Mouse (Mus musculus): ENCODE data around the gene Fopnl.

Fopnl gene

DNA sequence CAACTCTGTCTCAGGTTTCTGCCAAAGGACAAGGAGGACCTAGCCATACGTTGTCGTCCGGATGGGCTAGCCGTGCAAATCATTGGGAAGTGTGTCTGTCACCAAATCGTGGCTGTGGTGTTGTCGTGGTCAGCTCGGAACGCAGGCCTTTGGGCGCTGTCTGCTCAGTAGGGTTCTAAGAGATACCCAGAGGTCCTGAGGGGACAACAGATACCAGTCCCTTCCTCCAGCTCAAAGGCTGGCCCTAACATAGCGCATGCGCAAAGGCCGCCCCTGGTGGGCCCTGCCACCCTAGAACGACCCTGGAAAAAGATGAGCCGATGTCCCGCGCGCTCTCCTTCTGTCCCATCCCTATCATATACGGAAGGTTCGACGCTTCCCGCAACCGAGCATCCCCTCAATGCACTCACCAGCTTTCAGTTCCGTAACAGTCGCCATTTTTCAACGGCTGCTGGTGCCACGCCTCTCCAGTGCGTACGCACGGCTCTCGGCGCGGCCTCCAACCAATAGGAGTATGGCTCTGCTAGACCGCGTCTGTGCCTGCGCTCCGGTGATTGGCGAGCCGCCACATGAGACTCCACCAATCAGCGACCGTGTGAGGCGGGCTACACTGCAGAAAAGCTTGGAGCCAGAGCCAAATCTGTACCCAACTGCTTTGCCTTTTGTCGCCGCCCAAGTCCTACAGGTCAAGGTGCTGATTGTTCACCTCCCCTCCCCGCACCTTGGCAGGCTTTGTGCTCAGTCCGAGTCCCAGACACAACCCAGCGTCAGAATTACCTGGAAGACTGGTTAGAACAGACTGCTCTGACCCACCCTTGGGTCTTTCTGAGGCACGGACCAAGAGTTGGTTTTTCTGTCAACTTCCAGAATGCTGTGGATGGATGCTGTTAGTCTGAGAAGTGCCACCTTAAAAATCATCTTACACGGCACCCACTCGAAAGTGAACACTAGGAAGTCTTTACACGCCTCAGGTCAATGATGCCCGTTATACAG, at the start of gene Fopnl:
Fopnl (minus strand) TSS at position 522 of the 993 bp plus-strand sequence.
- DNase-seq = peak; percentile 90 to 93

DNA sequence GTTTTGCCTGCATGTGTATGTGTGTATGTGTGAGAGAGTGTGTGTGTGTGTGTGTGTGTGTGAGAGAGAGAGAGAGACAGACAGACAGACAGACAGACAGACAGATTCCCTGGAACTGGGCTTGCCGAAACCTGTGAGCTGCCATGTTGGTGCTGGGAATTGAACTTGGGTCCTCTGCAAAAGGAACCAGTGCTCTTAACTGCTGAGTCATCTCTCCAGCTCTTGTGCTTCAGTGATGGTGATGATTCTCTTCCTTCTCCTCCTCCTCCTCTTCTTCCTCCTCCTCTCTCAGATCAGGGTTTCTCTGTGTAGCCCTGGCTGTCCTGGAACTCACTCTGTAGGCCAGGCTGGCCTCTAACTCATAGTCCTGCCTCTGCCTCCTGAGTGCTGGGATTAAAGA, 48.8 kb upstream of the Fopnl start:
- DNase-seq = no peak

DNA sequence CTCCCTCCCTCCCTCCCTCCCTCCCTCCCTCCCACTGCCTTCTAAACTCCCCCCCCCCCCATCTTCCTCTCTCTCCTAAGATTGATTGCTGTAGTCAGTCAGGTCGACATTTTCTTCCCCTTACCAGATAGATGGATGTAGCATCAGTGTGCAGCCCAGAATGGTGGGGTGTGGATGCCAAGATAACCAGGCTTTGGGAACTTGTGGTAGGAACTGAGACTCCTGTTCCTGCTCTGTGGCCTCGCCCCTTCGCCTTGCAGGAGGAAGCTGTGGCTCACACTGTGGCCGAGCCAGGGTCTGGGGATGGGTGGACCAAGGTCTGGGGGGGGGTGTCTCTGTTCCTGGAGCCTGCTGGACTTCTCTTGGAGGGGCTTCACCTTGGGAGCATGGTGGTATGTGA, 48.3 kb upstream of the Fopnl start:
- no peak for DNase-seq

DNA sequence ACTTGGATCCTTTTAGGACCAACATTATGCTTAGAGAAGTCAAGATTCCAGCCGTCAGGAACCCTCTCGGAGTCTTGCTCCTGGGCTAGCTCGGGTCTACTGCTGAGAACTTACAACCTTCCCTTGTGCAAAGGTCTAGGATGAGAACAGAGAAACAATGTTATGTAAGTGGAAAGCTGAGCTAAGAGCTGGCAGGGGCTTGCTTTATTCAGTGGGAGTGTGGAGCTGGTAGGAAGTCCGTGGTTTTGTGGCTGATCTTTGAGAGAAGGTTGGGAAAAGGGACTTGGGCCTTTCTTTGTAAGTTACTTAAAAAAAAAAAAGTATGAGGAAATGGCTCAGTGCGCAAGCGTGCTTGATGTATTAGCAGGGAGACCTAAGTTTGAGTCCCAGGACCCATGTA, 46.9 kb upstream of the Fopnl start:
- DNase-seq = no peak

DNA sequence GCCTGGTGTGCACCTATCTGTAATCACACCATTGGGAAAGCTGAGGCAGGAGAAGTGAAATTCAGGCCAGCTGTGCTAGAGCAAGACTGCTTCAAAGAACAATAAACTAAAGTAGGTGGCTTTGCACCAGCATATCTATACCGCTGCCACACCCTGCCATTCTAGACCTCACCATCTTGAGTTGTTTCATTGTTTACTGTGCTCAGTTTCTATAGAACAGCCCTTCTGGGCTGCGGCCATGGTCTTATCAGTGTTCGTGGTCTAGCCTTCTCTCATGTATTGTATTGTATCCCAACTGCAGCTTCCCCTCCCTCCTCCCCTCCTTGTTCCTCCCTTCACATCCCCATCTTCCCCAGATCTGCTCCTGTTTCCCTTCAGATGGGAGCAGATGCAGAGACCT, 46.3 kb upstream of the Fopnl start:
- no peak for DNase-seq

DNA sequence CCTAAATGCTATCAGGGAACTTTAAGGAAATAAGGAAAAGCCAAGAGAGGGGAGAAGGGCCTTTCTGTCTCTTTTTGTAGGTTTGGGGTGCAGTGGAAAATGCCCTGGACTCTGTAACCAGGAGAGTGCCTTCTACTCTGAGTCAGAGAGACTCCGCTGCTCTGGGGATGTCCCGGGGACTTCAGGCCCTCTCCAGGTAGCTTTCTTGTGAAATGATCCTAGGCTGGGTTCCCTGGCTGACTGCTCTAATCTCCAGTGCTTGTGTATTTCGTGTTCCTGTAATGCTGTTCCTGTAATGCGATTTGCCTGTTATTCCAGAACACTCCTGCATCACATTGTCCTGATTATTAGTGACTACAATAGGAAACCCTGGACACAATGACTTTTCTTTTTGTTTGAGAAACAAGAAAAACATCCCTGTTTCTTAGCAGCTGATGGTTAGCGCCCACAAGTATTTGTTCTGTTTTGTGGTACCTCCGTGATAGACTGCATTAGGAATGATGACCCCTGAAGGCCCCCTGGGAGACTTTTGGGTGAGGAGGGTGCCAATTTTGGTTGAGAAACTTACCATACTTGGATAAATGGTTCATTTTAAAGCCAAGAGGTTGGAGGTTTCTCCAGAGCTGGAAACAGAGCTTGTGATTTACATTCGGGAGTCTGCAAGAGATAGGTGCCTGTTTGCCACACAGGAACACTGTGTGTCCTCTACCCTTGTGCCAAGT, 45.1 kb upstream of the Fopnl start:
- peak in 1 of 2 experiments; percentile 42 for DNase-seq

DNA sequence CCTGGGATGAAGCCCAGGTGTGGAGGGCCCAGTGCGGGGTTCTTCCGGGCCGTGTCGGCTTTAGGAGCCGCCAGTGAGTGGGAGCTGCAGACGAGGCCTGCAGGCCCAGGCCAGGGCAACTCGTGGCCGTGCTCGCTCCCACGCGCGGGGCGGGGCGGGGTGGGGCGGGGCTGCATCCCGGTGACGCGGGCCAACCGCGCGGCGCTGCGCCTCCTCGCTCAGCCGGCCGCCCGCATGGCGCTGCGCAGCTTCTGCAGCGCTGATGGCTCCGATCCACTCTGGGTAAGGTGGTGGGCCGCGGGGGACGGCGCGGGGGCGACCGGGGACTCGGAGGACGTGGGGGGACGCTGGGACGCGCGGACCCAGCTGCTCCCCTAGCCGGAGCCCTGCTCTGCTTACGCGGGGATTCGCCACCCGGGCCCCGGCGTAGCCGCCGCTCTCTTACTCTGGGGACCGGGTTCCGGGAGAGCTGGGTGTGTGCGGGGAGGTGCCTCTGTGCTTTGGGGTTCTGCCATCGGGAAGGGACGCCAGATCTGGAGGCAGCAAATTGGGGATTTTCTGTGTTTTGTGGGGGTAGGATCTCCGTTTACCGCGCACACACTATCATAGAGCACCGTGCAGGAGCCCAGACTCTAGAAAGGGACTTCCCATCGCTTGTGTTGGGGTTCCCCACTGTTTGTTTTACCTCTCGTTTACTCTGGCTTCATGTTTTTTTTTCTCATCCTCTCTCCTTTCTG, 44.3 kb upstream of the Fopnl start, which contains the start of gene Abcc1:
Abcc1 (plus strand) TSS at position 197 of the 737 bp plus-strand sequence.
- DNase-seq = peak; percentile 68 to 75

DNA sequence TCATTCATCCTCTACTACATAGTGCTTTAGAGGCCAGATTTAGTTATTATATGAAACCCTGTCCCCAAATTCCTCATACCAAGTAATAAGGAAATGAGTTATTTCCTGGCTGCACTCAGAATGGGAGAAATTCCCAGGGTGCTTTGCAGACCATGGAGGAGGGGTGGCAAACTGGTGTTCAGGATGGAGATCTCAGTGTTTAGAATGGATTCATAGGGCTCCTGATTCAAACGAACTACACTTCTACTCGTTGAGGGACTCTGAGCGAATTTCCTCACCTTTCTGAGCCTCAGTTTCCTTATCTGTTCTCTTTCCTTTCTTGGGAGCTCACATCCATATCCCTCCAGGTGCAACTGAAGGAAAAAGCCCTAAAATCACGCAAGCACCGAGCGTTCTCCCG, 43.7 kb upstream of the Fopnl start:
- DNase-seq = no peak

DNA sequence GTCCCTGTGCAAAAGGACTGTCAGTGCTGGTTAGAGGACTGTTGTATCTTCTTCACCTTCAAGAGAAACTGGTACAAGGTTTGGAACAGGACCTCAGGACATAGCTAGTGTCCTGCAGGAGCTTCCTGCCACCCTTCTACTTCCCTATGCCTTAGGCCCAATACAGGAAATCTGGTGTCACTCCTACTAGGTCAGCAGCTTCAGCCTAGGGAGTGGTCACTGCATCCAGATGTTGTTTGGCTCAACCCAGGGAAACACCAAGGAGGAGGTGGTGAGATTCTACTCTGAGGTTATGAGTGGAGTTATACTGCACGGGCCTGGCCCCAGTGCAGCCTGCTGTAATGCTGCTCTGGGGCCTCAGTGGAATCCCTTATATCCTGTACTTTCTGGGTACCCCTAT, 41.3 kb upstream of the Fopnl start:
- DNase-seq = no peak

DNA sequence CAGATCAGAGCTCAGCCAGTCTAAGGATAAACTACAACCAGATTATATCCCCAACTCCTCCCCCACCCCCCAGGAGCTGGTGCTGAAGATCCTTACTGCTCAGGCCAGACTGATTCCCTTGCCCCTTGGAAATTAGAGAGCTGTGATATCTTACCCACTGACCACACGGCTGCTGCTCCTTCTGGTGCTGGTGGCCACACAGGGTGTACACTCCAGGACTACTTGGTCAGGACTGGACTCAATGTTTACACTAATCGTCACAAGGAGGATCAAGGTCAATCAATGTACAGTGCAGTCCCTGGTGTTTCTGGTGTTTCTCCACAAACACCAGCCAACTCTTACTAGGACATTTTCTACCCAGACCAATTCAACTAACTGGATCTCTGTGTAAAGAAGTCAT, 40.7 kb upstream of the Fopnl start:
- DNase-seq = no peak

DNA sequence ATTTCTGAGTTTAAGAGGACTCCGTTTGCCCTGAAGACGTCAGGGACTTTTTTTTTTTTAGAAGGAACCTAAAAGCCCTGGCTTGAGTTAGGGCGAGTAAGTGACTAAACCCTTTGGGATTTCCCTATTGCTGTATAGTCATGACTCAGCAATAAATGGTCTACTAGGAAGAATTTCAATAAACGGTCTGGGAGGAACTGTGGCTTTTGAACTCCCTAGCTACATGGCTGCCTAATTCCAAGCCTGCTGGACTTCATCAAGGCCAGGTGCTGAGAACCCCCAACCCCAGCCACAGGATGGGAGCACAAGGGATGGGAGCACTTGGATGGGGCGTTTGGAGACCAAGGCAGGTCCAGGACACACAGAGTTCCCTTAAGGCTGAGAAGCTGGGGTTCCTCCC, 35.5 kb upstream of the Fopnl start:
- no peak for DNase-seq

DNA sequence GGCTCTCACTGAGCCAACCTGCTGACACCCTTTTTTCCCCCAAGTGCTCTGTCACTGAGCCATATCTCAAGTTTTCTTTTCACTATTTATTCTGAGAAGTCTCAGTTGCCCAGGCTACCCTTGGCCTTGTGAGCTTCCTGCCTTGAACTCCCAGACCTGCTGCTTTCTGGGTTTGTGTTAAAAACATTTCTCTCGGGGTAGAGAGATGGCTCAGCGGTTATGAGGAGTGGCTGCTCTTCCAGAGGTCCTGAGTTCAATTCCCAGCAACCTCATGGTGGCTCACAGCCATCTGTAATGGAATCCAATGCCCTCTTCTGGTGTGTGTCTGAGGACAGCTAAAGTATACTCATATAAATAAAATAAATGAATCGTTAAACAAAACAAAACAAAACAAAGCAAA, 35.0 kb upstream of the Fopnl start:
- DNase-seq = no peak

DNA sequence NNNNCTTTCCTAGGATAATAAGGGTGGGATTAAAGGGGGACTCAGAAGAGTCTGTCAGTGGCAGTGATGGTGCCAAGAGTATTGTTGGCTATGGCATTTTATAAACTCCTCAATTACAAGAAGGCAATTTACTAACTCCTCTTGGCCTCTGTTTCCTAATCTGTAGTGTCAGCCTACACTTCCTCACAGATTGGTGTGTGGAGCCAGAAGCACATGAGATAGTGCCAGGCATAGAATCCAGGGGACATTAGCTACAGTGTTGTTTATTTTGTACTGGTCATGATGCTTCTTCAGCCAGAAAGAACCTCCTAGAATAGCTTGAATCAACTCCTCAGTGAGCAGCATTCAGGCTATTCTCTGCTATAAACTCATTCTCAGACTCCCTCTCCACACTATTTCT, 34.4 kb upstream of the Fopnl start:
- DNase-seq = no peak

DNA sequence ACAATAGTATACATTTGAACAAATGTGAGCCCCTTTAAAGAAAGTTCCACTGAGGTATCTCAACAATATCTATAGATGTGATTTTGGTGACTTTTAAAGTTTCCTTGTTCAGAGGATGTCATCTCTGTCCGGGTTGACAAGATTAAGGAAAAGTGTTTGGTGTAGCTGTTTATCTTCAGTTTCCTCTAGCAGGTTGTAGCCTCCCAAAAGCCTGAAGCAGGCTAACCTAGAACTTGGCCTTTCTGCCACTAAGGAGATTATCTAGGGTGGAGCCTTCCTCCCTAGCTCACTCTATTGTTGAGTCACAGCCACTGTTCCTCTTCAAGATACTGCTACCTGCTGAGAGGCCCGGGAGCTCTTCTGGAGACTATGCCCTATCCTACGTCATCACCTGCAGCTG, 27.8 kb upstream of the Fopnl start:
- DNase-seq = no peak

DNA sequence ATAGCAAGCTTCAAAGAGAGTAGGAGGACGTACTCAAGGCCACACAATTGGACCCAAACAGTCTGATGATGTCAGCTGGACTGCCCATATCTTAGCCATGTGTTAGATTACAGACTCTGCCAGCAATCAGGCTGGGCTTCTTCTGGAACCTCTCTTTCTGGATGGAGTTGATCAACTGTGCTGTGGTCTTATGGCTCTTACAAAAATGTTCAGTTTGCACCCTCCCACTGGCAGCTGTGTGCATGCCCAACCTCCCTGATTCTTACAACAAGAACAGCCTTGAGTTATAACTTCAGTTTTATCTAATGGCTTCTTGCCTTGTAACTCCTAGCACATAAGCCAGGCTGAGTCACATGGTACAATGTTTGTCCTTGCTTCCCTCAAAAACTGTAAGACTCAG, 11.0 kb upstream of the Fopnl start:
- no peak for DNase-seq

DNA sequence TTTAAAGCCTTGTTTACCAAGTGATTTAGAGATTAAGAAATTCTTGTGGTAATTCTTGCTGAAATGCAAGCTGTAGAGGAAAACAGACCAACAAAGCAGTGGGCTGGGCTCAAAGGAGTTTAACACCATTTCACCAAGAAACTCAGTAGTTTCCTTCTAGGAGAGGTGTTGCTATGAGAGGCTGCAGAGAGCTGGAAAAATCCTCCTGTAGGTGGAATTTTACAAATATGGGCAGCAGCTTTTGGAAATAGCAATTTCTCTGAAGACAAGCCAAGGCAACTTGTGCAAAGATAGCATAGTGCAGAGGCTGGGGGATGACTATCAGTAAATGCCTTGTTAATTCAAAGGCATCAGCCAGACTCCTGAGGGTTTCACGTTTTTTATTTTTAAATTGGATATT, 3.3 kb upstream of the Fopnl start:
- no peak for DNase-seq

DNA sequence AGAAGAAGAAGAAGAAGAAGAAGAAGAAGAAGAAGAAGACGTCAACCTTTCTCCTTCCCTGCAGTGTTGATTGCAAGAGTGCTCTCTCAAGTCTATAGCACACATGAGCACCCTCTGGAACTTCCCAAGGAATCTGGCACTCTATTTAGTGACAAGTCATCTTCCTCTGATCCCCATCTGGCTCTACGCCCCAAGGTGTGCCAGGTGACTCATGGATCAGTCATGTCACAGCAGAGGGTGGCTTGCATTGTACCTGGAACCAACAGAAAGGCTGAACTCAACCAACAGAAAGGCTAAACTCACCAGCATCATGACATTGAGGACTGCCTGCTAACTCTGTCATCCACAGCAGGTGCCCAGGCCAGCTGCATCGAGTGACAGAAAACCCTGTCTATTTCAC, 2.5 kb upstream of the Fopnl start:
- DNase-seq = no peak

DNA sequence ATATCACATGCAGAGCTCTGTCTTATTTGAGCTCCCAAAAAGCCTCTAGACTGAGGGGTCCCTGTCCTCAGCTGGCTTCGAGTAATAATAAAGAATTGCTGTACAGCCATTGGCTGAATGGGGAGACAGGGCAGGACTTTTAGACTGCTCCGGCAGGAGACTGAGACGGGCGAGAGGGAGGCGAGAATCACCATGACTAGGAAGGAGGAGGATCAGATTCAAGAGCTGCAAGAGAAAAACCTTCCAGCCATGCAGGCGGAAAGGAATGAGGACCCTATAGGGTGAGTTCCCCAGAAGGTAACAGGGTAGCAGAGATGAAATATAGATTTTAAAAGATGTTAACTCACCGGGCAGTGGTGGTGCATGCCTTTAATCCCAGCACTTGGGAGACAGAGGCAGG, 4.3 kb downstream of the Fopnl start:
- DNase-seq = no peak

DNA sequence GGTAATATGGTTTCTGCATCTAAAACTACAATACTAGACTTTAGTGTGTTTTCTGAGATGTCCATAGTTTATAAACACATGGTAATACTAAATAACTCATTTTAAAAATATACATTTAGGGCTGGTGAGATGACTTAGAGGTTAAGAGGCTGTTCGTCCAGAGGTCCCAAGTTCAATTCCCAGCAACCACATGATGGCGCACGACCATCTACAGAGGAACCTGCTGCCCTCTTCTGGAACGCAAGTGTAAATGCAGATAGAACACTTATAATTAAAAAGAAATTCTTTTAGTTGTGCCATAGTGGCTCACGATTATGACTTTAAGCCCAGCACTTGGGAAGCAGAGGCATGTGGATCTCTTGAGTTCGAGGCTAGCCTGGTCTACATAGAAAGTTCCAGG, 5.8 kb downstream of the Fopnl start:
- DNase-seq = peak; percentile 59 to 61

DNA sequence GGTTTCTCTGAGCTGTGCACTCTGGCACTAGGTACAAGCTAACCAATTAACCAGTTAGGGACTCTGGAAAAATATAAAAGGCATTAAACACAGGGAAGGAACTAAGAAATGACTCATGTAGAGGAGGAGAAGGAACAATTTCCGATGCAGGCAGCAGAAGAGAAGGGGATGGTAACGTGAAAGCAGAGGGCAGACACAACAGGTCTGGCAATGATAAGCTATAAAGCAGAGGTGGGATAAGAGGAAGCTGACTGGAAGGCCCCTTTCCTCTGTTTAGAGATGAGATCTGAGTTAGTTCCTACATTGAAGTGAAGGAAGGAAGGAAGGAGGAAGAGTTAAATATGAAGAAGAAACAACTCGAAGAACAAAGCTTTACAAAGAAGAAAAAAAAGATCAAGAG, 7.4 kb downstream of the Fopnl start:
- no peak for DNase-seq

DNA sequence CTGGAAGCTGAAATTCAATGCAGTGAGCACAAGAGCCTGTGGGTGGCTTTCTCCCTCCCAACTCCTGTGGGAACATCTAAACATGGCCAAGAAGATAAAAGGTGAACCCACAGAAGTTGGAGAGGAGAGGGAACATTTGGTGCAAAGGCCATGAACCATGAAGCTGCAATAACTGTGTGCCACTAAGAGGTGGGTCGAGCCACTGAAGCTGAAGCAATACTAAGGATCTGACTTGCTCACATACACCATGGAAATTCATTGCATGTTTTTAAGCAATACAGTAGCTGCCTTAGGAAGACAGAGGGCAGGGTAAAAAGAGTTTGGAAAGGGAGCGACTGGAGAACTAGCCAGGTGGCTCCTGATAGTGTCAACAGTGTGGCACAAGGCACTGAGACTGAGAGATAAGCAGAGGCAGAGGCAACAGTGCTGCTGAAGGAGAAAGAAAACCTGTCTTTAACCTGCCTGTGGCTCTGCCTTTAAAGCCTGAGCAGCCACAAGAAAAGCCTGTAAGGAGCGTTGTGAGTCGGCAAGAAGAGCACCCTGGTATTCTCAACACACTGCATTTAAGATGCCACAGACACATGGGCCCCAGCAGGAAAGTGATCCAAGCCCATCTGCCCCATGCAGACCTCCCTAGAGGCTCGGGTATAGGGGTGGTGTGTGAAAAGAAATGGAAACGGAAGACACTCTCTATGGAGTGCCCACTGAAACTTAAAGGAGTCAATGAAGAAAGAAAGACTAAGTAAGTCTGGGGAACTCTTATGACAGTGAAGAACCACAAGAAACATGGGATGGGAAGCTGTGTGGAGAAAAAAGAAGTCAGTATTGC, 8.7 kb downstream of the Fopnl start:
- no peak for DNase-seq

DNA sequence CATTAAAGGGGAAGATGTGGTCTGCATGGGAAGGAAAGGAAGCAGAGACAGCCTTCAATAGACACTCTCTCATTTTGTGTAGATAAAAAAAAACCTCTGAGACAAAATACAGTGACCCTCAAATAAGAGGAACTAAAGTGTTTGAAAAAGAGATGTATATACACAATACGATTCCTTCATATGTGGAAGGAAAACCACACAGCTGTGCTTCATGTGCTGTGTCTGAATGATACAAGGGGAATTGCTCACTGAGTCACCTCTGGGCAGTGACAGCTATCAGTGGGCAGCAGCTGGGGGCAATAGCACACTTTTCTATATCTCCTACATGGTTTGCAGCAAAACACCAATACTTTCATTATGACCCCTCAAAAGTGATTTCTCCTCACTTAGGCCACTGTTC, 9.8 kb downstream of the Fopnl start:
- DNase-seq = no peak
